Comparison of ENCODE assay signal across 17 mouse cellular contexts in the genomic region with DNA sequence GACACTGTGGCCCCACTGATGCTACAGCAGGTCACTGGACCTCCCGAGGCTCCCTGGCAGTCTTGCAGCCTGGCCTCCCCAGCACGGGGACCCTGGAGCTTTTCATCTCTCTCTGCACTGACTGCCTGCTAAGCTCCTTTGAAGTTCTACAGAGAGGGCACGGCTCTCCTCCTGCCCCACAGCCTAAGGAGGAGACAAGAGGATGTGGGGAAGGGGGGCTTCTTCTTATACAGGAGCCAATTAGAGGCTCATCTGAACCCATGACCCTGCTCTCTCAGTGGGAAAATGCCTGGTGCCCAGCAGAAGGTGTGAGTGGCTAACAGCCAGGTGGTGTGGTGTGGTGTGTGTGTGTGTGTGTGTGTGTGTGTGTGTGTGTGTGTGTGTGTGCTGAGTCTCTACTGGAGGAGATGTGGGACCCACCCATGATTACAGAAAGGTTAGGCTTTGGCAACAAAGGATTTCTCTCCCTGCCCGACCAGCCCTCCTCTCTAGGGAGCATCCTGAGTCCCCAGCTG. TPM values are rescaled to one million over a fixed set of nuclear protein-coding genes. Genes with fewer than 3 reads are reported as not detected.
DNase-seq lines count a peak whose midpoint lies in the region; ATAC-seq and TF ChIP-seq lines count a peak whose summit lies in the region.
"Had no signal": no experiment of that assay in that cellular context is flagged by ENCODE, and none has a peak within 500 bp of the region (broad histone marks: within the 10 kb centered on the region; RNA-seq: fewer than 3 reads in every experiment).

No protein-coding gene starts in this region.

- peak; percentile 30; the same call in 1 of the 2 replicates for ATAC-seq in stomach, embryonic 16.5 days (ENCODE audit: insufficient read depth, low FRiP score)
- ATAC-seq in stomach, postnatal 0 days (ENCODE audit: low FRiP score, low TSS enrichment), result no peak
- ATAC-seq in hindbrain, embryonic 12.5 days (ENCODE audit: low FRiP score), result no peak
- peak; percentile 55; the same call in 1 of the 2 replicates for ATAC-seq in midbrain, embryonic 13.5 days

- H3K4me3 ChIP-seq in stomach, embryonic 16.5 days (replicated peaks; ENCODE audit: low read length), result no peak overlapping the region
- H3K4me3 ChIP-seq in stomach, postnatal 0 days (ENCODE audit: low read depth, low read length), result no peak overlapping the region
- no peak overlapping the region for H3K4me3 ChIP-seq in hindbrain, embryonic 12.5 days
- no peak overlapping the region for H3K4me3 ChIP-seq in midbrain, embryonic 13.5 days (replicated peaks)
- H3K4me3 ChIP-seq: intestine, embryonic 15.5 days; lung, embryonic 15.5 days; stomach, embryonic 15.5 days had no signal

- no peak for TF ChIP-seq CTCF in stomach, postnatal 0 days (IDR thresholded peaks at IDR 0.05; ENCODE audit: low read depth)

- no peaks in the 10 kb centered on the region for H3K36me3 ChIP-seq in stomach, embryonic 16.5 days (ENCODE audit: control insufficient read depth, insufficient read depth, low read length)
- H3K36me3 ChIP-seq in stomach, postnatal 0 days (ENCODE audit: control insufficient read depth, insufficient read depth, low read length), result no peaks in the 10 kb centered on the region
- H3K36me3 ChIP-seq in hindbrain, embryonic 12.5 days, result no peaks in the 10 kb centered on the region
- no peaks in the 10 kb centered on the region for H3K36me3 ChIP-seq in midbrain, embryonic 13.5 days
- H3K36me3 ChIP-seq: intestine, embryonic 15.5 days; lung, embryonic 15.5 days; stomach, embryonic 15.5 days had no signal

- no peaks in the 10 kb centered on the region for H3K9me3 ChIP-seq in stomach, embryonic 16.5 days (replicated peaks; ENCODE audit: control insufficient read depth, low read length)
- H3K9me3 ChIP-seq in stomach, postnatal 0 days (ENCODE audit: control insufficient read depth, low read length), result no peaks in the 10 kb centered on the region
- no peaks in the 10 kb centered on the region for H3K9me3 ChIP-seq in hindbrain, embryonic 12.5 days (replicated peaks)
- no peaks in the 10 kb centered on the region for H3K9me3 ChIP-seq in midbrain, embryonic 13.5 days
- H3K9me3 ChIP-seq: intestine, embryonic 15.5 days; lung, embryonic 15.5 days; stomach, embryonic 15.5 days had no signal

- H3K27me3 ChIP-seq in stomach, embryonic 16.5 days (ENCODE audit: control insufficient read depth, insufficient read depth, low read length), result peaks cover 2% of the 10 kb centered on the region; the same call in 1 of the 2 replicates
- no peaks in the 10 kb centered on the region for H3K27me3 ChIP-seq in stomach, postnatal 0 days (ENCODE audit: control insufficient read depth, insufficient read depth, low read length)
- no peaks in the 10 kb centered on the region; the same call in 1 of the 2 replicates for H3K27me3 ChIP-seq in hindbrain, embryonic 12.5 days
- 0 out of 2 replicates have a peak, but pooled peaks cover 11% of the 10 kb centered on the region for H3K27me3 ChIP-seq in midbrain, embryonic 13.5 days

- DNase-seq in stomach, postnatal 0 days (ENCODE audit: low spot score), result no peak
- no peak for DNase-seq in layer of hippocampus, adult 8-10 months (ENCODE audit: low spot score in 2 of 2)
- DNase-seq in yolk sac, embryonic 10.5 days (ENCODE audit: low spot score), result no peak
- no peak for DNase-seq in left cerebral cortex, postnatal 25 days (ENCODE audit: low spot score in 2 of 2)
- DNase-seq: gastrocnemius, postnatal 36 days had no signal

- H3K4me1 ChIP-seq in stomach, embryonic 16.5 days (ENCODE audit: control insufficient read depth, insufficient read depth, low read length), result peaks cover 7% of the 10 kb centered on the region; the same call in 1 of the 2 replicates
- H3K4me1 ChIP-seq in stomach, postnatal 0 days (replicated peaks; ENCODE audit: control insufficient read depth, insufficient read depth), result no peaks in the 10 kb centered on the region
- H3K4me1 ChIP-seq in hindbrain, embryonic 12.5 days, result peaks cover 32% of the 10 kb centered on the region
- H3K4me1 ChIP-seq in midbrain, embryonic 13.5 days (replicated peaks), result peaks cover 58% of the 10 kb centered on the region

- intact Hi-C loops in left cerebral cortex, postnatal 25 days (cut with DNase I), result no loop called here

- H3K4me2 ChIP-seq in stomach, embryonic 16.5 days (ENCODE audit: low read depth, low read length), result no peak overlapping the region
- H3K4me2 ChIP-seq in stomach, postnatal 0 days (replicated peaks; ENCODE audit: low read depth), result no peak overlapping the region
- H3K4me2 ChIP-seq in hindbrain, embryonic 12.5 days (replicated peaks), result no peak overlapping the region
- H3K4me2 ChIP-seq in midbrain, embryonic 13.5 days (replicated peaks), result no peak overlapping the region
- H3K4me2 ChIP-seq: intestine, embryonic 15.5 days; lung, embryonic 15.5 days; stomach, embryonic 15.5 days had no signal

- H3K27ac ChIP-seq in stomach, embryonic 16.5 days (ENCODE audit: low read length), result no peak overlapping the region
- no peak overlapping the region for H3K27ac ChIP-seq in stomach, postnatal 0 days (replicated peaks)
- 0 out of 2 replicates have a peak overlapping the region, but pooled peaks have one; percentile 18 for H3K27ac ChIP-seq in hindbrain, embryonic 12.5 days
- peak overlapping the region; percentile 73 for H3K27ac ChIP-seq in midbrain, embryonic 13.5 days
- H3K27ac ChIP-seq: intestine, embryonic 15.5 days; lung, embryonic 15.5 days; stomach, embryonic 15.5 days had no signal

- 21% methylated on average over 4 of the region's 4 CpGs for WGBS in stomach, embryonic 16.5 days
- 17% methylated on average over 4 of the region's 4 CpGs for WGBS in stomach, postnatal 0 days
- 10% methylated on average over 4 of the region's 4 CpGs for WGBS in hindbrain, embryonic 12.5 days
- WGBS in midbrain, embryonic 13.5 days, result 11% methylated on average over 4 of the region's 4 CpGs

- TF ChIP-seq EP300 in stomach, postnatal 0 days (optimal IDR thresholded peaks at IDR 0.05), result no peak

- H3K9ac ChIP-seq in stomach, embryonic 16.5 days (ENCODE audit: low read length), result no peak overlapping the region
- no peak overlapping the region for H3K9ac ChIP-seq in stomach, postnatal 0 days (ENCODE audit: low read length)
- H3K9ac ChIP-seq in hindbrain, embryonic 12.5 days, result no peak overlapping the region
- H3K9ac ChIP-seq in midbrain, embryonic 13.5 days (replicated peaks), result no peak overlapping the region
- H3K9ac ChIP-seq: intestine, embryonic 15.5 days; lung, embryonic 15.5 days; stomach, embryonic 15.5 days had no signal

RNA-seq across cellular contexts. Expression of gene Fibcd1, which starts 17.4 kb away (rescaled TPM):
- 0.19 and 0.24 TPM in 2 replicates for polyA plus RNA-seq in stomach, embryonic 16.5 days (2015; fragmentation: Nextera tagmentation; extraction: Ambion mirVana)
- polyA plus RNA-seq in stomach, postnatal 0 days (2015; fragmentation: Nextera tagmentation; extraction: Ambion mirVana), result 0.08 and 0.17 TPM in 2 replicates
- polyA plus RNA-seq in hindbrain, embryonic 12.5 days (2016; fragmentation: Nextera tagmentation; extraction: Ambion mirVana), result 3.7 and 4.4 TPM in 2 replicates
- 8.4 and 11.2 TPM in 2 replicates for polyA plus RNA-seq in midbrain, embryonic 13.5 days (2015; fragmentation: Nextera tagmentation; extraction: Ambion mirVana)
- total RNA-seq in layer of hippocampus, adult 8-10 months (2022), result 100 to 1,000 TPM in 1 of 4 experiments, 10 to 100 TPM in 3; 82.5 to 102 (median 90.0) TPM
- 10 to 100 TPM in 1 of 2 experiments, 1 to 10 TPM in 1; 9.1 to 10.4 TPM for total RNA-seq in left cerebral cortex, postnatal 25 days (2021)
- total RNA-seq: gastrocnemius, postnatal 36 days; liver, adult 2 months; megakaryocyte progenitor cell, adult 5-6 weeks; MEL had no signal
- polyA plus RNA-seq: heart, postnatal 0 days; liver, adult 2 months; lung, embryonic 15.5 days had no signal

RNA-seq across cellular contexts. Expression of gene Qrfp, which starts 18.0 kb away (rescaled TPM):
- 0.10 TPM in 1 of 2 replicates, not detected in the other for polyA plus RNA-seq in stomach, embryonic 16.5 days (2015; fragmentation: Nextera tagmentation; extraction: Ambion mirVana)
- polyA plus RNA-seq in stomach, postnatal 0 days (2015; fragmentation: Nextera tagmentation; extraction: Ambion mirVana), result 0.08 and 0.10 TPM in 2 replicates
- polyA plus RNA-seq in hindbrain, embryonic 12.5 days (2016; fragmentation: Nextera tagmentation; extraction: Ambion mirVana), result 0.10 and 0.18 TPM in 2 replicates
- polyA plus RNA-seq in midbrain, embryonic 13.5 days (2015; fragmentation: Nextera tagmentation; extraction: Ambion mirVana), result 0.06 and 0.12 TPM in 2 replicates
- not detected for total RNA-seq in layer of hippocampus, adult 8-10 months (2022)
- total RNA-seq in left cerebral cortex, postnatal 25 days (2021), result not detected
- total RNA-seq: adrenal gland, postnatal 14 days; gastrocnemius, postnatal 36 days; layer of hippocampus, postnatal 36 days; liver, adult 2 months; megakaryocyte progenitor cell, adult 5-6 weeks; MEL had no signal
- polyA plus RNA-seq: liver, adult 2 months had no signal

RNA-seq across cellular contexts. Expression of gene Lamc3, which starts 58.7 kb away (rescaled TPM):
- 1.3 and 1.9 TPM in 2 replicates for polyA plus RNA-seq in stomach, embryonic 16.5 days (2015; fragmentation: Nextera tagmentation; extraction: Ambion mirVana)
- 0.79 and 0.80 TPM in 2 replicates for polyA plus RNA-seq in stomach, postnatal 0 days (2015; fragmentation: Nextera tagmentation; extraction: Ambion mirVana)
- 7.2 and 7.6 TPM in 2 replicates for polyA plus RNA-seq in hindbrain, embryonic 12.5 days (2016; fragmentation: Nextera tagmentation; extraction: Ambion mirVana)
- polyA plus RNA-seq in midbrain, embryonic 13.5 days (2015; fragmentation: Nextera tagmentation; extraction: Ambion mirVana), result 5.5 and 6.8 TPM in 2 replicates
- total RNA-seq in layer of hippocampus, adult 8-10 months (2022), result 1 to 10 TPM; 6.2 to 7.0 (median 6.5) TPM
- 1 to 10 TPM; 7.6 to 8.7 TPM for total RNA-seq in left cerebral cortex, postnatal 25 days (2021)
- total RNA-seq: megakaryocyte progenitor cell, adult 5-6 weeks; MEL had no signal

Comparison
In these comparisons a context has a peak if more than half of its experiments do, and no peak if none do; other contexts are left out.
1. ATAC-seq: peak in stomach, embryonic 16.5 days (single experiment) and midbrain, embryonic 13.5 days (single experiment); none in stomach, postnatal 0 days (single experiment) and hindbrain, embryonic 12.5 days (single experiment).
2. H3K27ac ChIP-seq: peak in hindbrain, embryonic 12.5 days (single experiment) and midbrain, embryonic 13.5 days (single experiment); none in stomach, embryonic 16.5 days (single experiment) and stomach, postnatal 0 days (single experiment).